Mouse (Mus musculus): ENCODE measurements around the gene Cfap77. TPM values are rescaled to one million over a fixed set of nuclear protein-coding genes. Genes with fewer than 3 reads are reported as not detected.

The Cfap77 gene
- polyA plus RNA-seq, 1 experiment from 2014 or later: 0.51 TPM

DNA sequence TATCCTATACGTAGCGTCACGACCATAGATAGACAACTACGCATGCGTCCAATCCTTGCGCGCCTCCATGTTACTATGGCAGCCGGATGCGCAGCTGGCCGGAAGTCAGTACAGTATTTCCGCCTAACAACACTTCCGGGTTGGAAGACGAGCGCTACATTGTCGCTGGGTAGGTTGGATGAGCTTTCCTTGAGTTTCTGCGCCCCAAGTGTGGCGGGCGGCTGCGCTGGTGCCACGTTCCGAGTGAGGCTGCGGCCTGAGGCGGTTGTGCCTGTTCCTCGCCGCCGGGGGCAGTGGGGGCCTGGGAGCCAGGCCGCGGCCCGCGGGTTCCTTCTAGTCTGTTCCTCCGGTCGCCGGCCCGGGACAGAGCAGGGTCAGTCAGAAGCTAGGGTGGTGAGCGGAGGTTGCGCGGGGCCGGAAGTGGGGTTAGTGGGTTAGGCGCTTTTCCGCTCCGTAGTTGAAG lies 5.3 kb upstream of the Cfap77 start, which contains the start of gene Ttf1:
Gene Ttf1, plus strand, starts transcription at position 128 of the 463 bp plus-strand sequence.
- peak; percentile 95 for DNase-seq (ENCODE audit: low spot score)
- H3K27me3 ChIP-seq (ENCODE audit: control insufficient read depth, insufficient read depth, low read length): no peaks in the 10 kb centered on the region
- H3K4me3 ChIP-seq (ENCODE audit: low read depth, low read length): peak within 1 kb of the TSS; percentile 91
- H3K9me3 ChIP-seq (ENCODE audit: control insufficient read depth, low read length): no peaks in the 10 kb centered on the region
- under 1% methylated on average over 41 of the region's 41 CpGs for WGBS
- peaks cover 2% of the 10 kb centered on the region; the same call in 1 of the 2 replicates for H3K4me1 ChIP-seq (replicated peaks; ENCODE audit: control insufficient read depth, insufficient read depth, low read length)
- H3K27ac ChIP-seq (ENCODE audit: low read depth, low read length): peak within 1 kb of the TSS; percentile 83
- peak within 1 kb of the TSS; percentile 73 for H3K4me2 ChIP-seq (replicated peaks; ENCODE audit: low read depth, low read length)
- H3K36me3 ChIP-seq (ENCODE audit: control insufficient read depth, insufficient read depth, low read length): no peaks in the 10 kb centered on the region
- H3K9ac ChIP-seq (ENCODE audit: low read depth, low read length): peak within 1 kb of the TSS; percentile 81
- ATAC-seq (ENCODE audit: low FRiP score): peak; percentile 98

DNA sequence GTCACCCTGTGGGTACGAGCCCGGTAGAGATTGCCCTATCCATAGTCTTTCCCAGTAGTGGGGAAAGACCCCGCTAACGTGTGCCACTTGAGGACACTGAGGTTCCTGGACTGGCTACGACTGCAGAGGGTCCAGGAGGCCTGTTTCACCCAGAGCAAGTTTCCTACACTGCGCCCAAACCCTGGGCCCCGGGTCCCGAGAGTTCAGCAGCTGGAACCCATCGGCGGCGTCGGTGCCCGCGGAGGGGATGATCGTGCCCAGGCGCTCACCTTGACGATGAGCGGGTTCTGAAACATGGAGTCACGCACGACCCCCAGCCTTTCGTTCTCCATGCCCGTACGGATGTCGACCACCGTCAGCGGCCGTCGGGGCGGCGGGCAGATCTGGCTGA lies 326 bp downstream of the Cfap77 start:
- Histone ChIP-seq H3K4me3 (ENCODE audit: low read depth, low read length) (peak overlapping the region; percentile 37), H3K9ac (ENCODE audit: low read depth, low read length) (0 out of 2 replicates have a peak overlapping the region, but pooled peaks have one; percentile 49), H3K9me3 (ENCODE audit: control insufficient read depth, low read length) (no peaks in the 10 kb centered on the region), H3K27me3 (ENCODE audit: control insufficient read depth, insufficient read depth, low read length) (peaks cover 11% of the 10 kb centered on the region), H3K27ac (ENCODE audit: low read depth, low read length) (no peak overlapping the region), H3K4me2 (replicated peaks; ENCODE audit: low read depth, low read length) (peak overlapping the region; percentile 82), H3K36me3 (ENCODE audit: control insufficient read depth, insufficient read depth, low read length) (no peaks in the 10 kb centered on the region), H3K4me1 (replicated peaks; ENCODE audit: control insufficient read depth, insufficient read depth, low read length) (no peaks in the 10 kb centered on the region)
- peak; percentile 23 for DNase-seq (ENCODE audit: low spot score)
- ATAC-seq (ENCODE audit: low FRiP score): no peak
- 2% methylated on average over 30 of the region's 30 CpGs for WGBS

- H3K36me3 ChIP-seq (ENCODE audit: control insufficient read depth, insufficient read depth, low read length): no peaks in the 10 kb centered on the region
- peaks cover 15% of the 10 kb centered on the region for H3K27me3 ChIP-seq (ENCODE audit: control insufficient read depth, insufficient read depth, low read length)
- H3K4me2 ChIP-seq (replicated peaks; ENCODE audit: low read depth, low read length): peak overlapping the region; percentile 82; the same call in 1 of the 2 replicates
- no peak overlapping the region for H3K27ac ChIP-seq (ENCODE audit: low read depth, low read length)
- no peak for ATAC-seq (ENCODE audit: low FRiP score)
- H3K4me1 ChIP-seq (replicated peaks; ENCODE audit: control insufficient read depth, insufficient read depth, low read length): no peaks in the 10 kb centered on the region
- DNase-seq (ENCODE audit: low spot score): peak; percentile 84
- WGBS: 5% methylated on average over 20 of the region's 20 CpGs
- no peak overlapping the region for H3K9ac ChIP-seq (ENCODE audit: low read depth, low read length)
- no peak overlapping the region for H3K4me3 ChIP-seq (ENCODE audit: low read depth, low read length)
- H3K9me3 ChIP-seq (ENCODE audit: control insufficient read depth, low read length): no peaks in the 10 kb centered on the region
Observed at GRCm38 (mm10) chr2:29053802-29054544, 893 bp downstream of the Cfap77 start.

DNA sequence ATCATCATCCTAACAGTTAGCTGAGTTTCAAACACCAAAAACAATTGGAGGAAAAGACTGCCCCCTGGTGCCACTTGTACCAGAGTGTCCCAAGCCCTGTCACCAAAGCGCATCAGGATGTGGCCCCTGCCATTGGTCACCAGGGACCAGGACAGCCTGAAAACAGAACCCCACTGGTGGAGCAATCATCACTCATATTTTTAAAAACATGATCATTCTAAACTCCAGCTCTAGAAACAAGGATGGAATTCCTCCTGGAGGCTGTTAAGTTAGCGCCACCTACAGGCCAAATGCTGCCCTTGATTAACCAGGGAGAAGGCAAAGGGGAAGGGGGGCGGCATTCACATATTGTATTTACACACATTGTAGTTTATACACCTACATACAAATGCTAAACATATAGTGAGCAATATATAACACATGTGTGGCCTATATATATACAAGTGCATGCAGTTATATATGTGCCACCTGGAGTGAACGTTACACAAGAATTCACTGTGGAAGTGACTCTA lies 1.9 kb downstream of the Cfap77 start:
- Histone ChIP-seq H3K4me3 (ENCODE audit: low read depth, low read length) (no peak overlapping the region), H3K4me1 (replicated peaks; ENCODE audit: control insufficient read depth, insufficient read depth, low read length) (no peaks in the 10 kb centered on the region), H3K27ac (ENCODE audit: low read depth, low read length) (no peak overlapping the region), H3K9me3 (ENCODE audit: control insufficient read depth, low read length) (no peaks in the 10 kb centered on the region), H3K36me3 (ENCODE audit: control insufficient read depth, insufficient read depth, low read length) (no peaks in the 10 kb centered on the region), H3K9ac (ENCODE audit: low read depth, low read length) (no peak overlapping the region), H3K4me2 (replicated peaks; ENCODE audit: low read depth, low read length) (no peak overlapping the region), H3K27me3 (ENCODE audit: control insufficient read depth, insufficient read depth, low read length) (peaks cover 15% of the 10 kb centered on the region)
- WGBS: 36% methylated on average over 4 of the region's 4 CpGs
- ATAC-seq (ENCODE audit: low FRiP score): peak; percentile 27; the same call in 1 of the 2 replicates
- DNase-seq (ENCODE audit: low spot score): peak; percentile 84

GRCm38 (mm10) chr2:29051932-29052331 lies 2.9 kb downstream of the Cfap77 start:
- DNase-seq (ENCODE audit: low spot score): no peak
- WGBS: 71% methylated on average over 5 of the region's 5 CpGs
- H3K9me3 ChIP-seq (ENCODE audit: control insufficient read depth, low read length): no peaks in the 10 kb centered on the region
- no peaks in the 10 kb centered on the region for H3K4me1 ChIP-seq (replicated peaks; ENCODE audit: control insufficient read depth, insufficient read depth, low read length)
- no peak for ATAC-seq (ENCODE audit: low FRiP score)
- H3K36me3 ChIP-seq (ENCODE audit: control insufficient read depth, insufficient read depth, low read length): no peaks in the 10 kb centered on the region
- no peak overlapping the region for H3K4me2 ChIP-seq (replicated peaks; ENCODE audit: low read depth, low read length)
- H3K9ac ChIP-seq (ENCODE audit: low read depth, low read length): no peak overlapping the region
- H3K4me3 ChIP-seq (ENCODE audit: low read depth, low read length): no peak overlapping the region
- peaks cover 15% of the 10 kb centered on the region for H3K27me3 ChIP-seq (ENCODE audit: control insufficient read depth, insufficient read depth, low read length)
- no peak overlapping the region for H3K27ac ChIP-seq (ENCODE audit: low read depth, low read length)

GRCm38 (mm10) chr2:29046151-29046550 lies 8.7 kb downstream of the Cfap77 start:
- H3K36me3 ChIP-seq (ENCODE audit: control insufficient read depth, insufficient read depth, low read length): no peaks in the 10 kb centered on the region
- DNase-seq (ENCODE audit: low spot score): peak; percentile 46
- H3K27ac ChIP-seq (ENCODE audit: low read depth, low read length): no peak overlapping the region
- peaks cover 3% of the 10 kb centered on the region; the same call in 1 of the 2 replicates for H3K4me1 ChIP-seq (replicated peaks; ENCODE audit: control insufficient read depth, insufficient read depth, low read length)
- 16% methylated on average over 16 of the region's 16 CpGs for WGBS
- no peak overlapping the region for H3K4me3 ChIP-seq (ENCODE audit: low read depth, low read length)
- ATAC-seq (ENCODE audit: low FRiP score): no peak
- H3K9ac ChIP-seq (ENCODE audit: low read depth, low read length): peak overlapping the region; percentile 23; the same call in 1 of the 2 replicates
- H3K9me3 ChIP-seq (ENCODE audit: control insufficient read depth, low read length): no peaks in the 10 kb centered on the region
- 0 out of 2 replicates have a peak overlapping the region, but pooled peaks have one; percentile 11 for H3K4me2 ChIP-seq (replicated peaks; ENCODE audit: low read depth, low read length)
- peaks cover 24% of the 10 kb centered on the region for H3K27me3 ChIP-seq (ENCODE audit: control insufficient read depth, insufficient read depth, low read length)

- Histone ChIP-seq H3K36me3 (ENCODE audit: control insufficient read depth, insufficient read depth, low read length) (no peaks in the 10 kb centered on the region), H3K4me3 (ENCODE audit: low read depth, low read length) (no peak overlapping the region), H3K4me1 (replicated peaks; ENCODE audit: control insufficient read depth, insufficient read depth, low read length) (peaks cover 3% of the 10 kb centered on the region; the same call in 1 of the 2 replicates), H3K9ac (ENCODE audit: low read depth, low read length) (no peak overlapping the region), H3K27ac (ENCODE audit: low read depth, low read length) (no peak overlapping the region), H3K4me2 (replicated peaks; ENCODE audit: low read depth, low read length) (no peak overlapping the region), H3K9me3 (ENCODE audit: control insufficient read depth, low read length) (no peaks in the 10 kb centered on the region), H3K27me3 (ENCODE audit: control insufficient read depth, insufficient read depth, low read length) (peaks cover 31% of the 10 kb centered on the region)
- no peak for ATAC-seq (ENCODE audit: low FRiP score)
- WGBS: 83% methylated on average over 5 of the region's 5 CpGs
- no peak for DNase-seq (ENCODE audit: low spot score)
Observed at GRCm38 (mm10) chr2:29042124-29042523, 12.7 kb downstream of the Cfap77 start.

GRCm38 (mm10) chr2:29041477-29041768 lies 13.4 kb downstream of the Cfap77 start:
- ATAC-seq (ENCODE audit: low FRiP score): no peak
- H3K36me3 ChIP-seq (ENCODE audit: control insufficient read depth, insufficient read depth, low read length): no peaks in the 10 kb centered on the region
- no peak overlapping the region for H3K4me2 ChIP-seq (replicated peaks; ENCODE audit: low read depth, low read length)
- H3K4me1 ChIP-seq (replicated peaks; ENCODE audit: control insufficient read depth, insufficient read depth, low read length): peaks cover 3% of the 10 kb centered on the region; the same call in 1 of the 2 replicates
- H3K4me3 ChIP-seq (ENCODE audit: low read depth, low read length): no peak overlapping the region
- H3K27me3 ChIP-seq (ENCODE audit: control insufficient read depth, insufficient read depth, low read length): peaks cover 31% of the 10 kb centered on the region
- DNase-seq (ENCODE audit: low spot score): no peak
- H3K9ac ChIP-seq (ENCODE audit: low read depth, low read length): peak overlapping the region; percentile 28; the same call in 1 of the 2 replicates
- H3K27ac ChIP-seq (ENCODE audit: low read depth, low read length): peak overlapping the region; percentile 49; the same call in 1 of the 2 replicates
- 19% methylated on average over 8 of the region's 8 CpGs for WGBS
- no peaks in the 10 kb centered on the region for H3K9me3 ChIP-seq (ENCODE audit: control insufficient read depth, low read length)

All from hindbrain, embryonic 11.5 days (tissue).